Mouse (Mus musculus) cortical plate, adult 2 months (tissue): Measurements from ENCODE around the gene Sult4a1. TPM values are rescaled to one million over a fixed set of nuclear protein-coding genes. Genes with fewer than 3 reads are reported as not detected.

Source experiments
- H3K27ac ChIP-seq: fragments of 200-500 bp; 2 replicates; pipeline ENCODE4 v1.5.1; 2012; ENCODE audit warnings: low read length, control low read depth, inconsistent platforms; ENCODE audit not compliant: insufficient read depth
- H3K4me1 ChIP-seq: fragments of 200-500 bp; 2 replicates; pipeline ENCODE4 v1.6.1; 2011; ENCODE audit warnings: low read length; ENCODE audit not compliant: control insufficient read depth, insufficient read depth
- H3K4me3 ChIP-seq: fragments of 200-500 bp; 2 replicates; pipeline ENCODE4 v1.5.1; 2011; ENCODE audit warnings: mild to moderate bottlenecking, low read length, control low read depth; ENCODE audit not compliant: insufficient read depth
- CTCF ChIP-seq: fragments of 200-500 bp; IDR thresholded peaks from 2 replicates; pipeline ENCODE4 v1.5.1; 2011; ENCODE audit warnings: mild to moderate bottlenecking, control low read depth, low read length; ENCODE audit not compliant: insufficient read depth; ENCODE audit errors: extremely low read depth
- POLR2A ChIP-seq: fragments of 200-500 bp; IDR thresholded peaks from 2 replicates; pipeline ENCODE4 v1.6.1; 2011; ENCODE audit warnings: mild to moderate bottlenecking, low read length, control low read depth; ENCODE audit not compliant: insufficient read depth; ENCODE audit errors: extremely low read depth
- polyA plus RNA-seq: library from polyadenylated mRNA; depleted of rRNA; stranded (reverse); fragments of >200 nt; gene quantifications from 2 replicates; pipeline ENCODE4 v1.2.3, GENCODE M21; 2012; rRNA removed

Sult4a1 gene
- polyA plus RNA-seq, 1 experiment, result 441 TPM

DNA sequence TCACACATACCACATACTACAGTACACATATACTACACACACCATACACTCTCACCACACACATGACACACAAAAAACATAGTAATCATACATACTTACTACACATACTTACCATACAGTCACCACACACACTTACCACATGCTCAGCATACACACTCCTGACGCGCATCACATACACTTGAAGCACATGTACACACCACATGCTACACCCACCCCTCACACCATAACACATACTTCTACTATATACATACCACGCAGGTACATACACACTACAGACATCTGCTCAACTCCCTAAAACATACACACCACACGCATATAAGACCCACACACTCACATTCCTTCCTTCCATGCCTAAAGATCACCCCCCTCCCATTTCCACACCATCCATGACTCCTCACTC, 52.3 kb downstream of the Sult4a1 start:
- no peak overlapping the region for H3K27ac ChIP-seq
- TF ChIP-seq POLR2A (no peak), CTCF (no peak)
- no peak overlapping the region for H3K4me3 ChIP-seq
- H3K4me1 ChIP-seq, result peaks cover 7% of the 10 kb centered on the region; the same call in 1 of the 2 replicates

GRCm38 (mm10) chr15:84052390-84052789, 53.2 kb downstream of the Sult4a1 start:
- H3K4me3 ChIP-seq, result no peak overlapping the region
- no peak overlapping the region for H3K27ac ChIP-seq
- peaks cover 7% of the 10 kb centered on the region; the same call in 1 of the 2 replicates for H3K4me1 ChIP-seq
- TF ChIP-seq POLR2A (no peak), CTCF (no peak)

DNA sequence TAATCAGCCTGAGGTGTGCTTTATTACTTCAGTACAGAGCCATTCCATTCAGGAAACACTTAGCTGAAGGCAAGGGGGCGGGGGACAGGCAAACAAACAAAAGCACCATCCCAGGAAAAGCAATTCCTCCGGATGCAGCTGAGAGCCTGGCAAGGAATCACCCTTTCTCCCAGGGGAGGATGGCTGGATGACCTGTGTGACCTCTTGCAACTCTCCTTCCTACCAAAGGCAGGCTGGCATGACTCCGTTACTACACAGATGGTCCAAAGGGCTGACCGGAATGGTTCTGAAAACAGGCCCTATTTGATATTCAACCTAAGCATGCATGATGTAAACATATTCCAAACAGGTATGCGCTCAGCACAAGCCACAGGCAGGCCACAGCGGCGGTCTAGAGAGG, 56.0 kb downstream of the Sult4a1 start:
- no peak for TF ChIP-seq POLR2A
- TF ChIP-seq CTCF, result no peak
- Histone ChIP-seq H3K4me3 (no peak overlapping the region), H3K4me1 (peaks cover 6% of the 10 kb centered on the region; the same call in 1 of the 2 replicates), H3K27ac (no peak overlapping the region)

GRCm38 (mm10) chr15:84045562-84045961, 60.0 kb downstream of the Sult4a1 start:
- Histone ChIP-seq H3K27ac (no peak overlapping the region), H3K4me3 (no peak overlapping the region), H3K4me1 (no peaks in the 10 kb centered on the region)
- TF ChIP-seq POLR2A (no peak), CTCF (no peak)

- H3K4me3 ChIP-seq, result no peak overlapping the region
- no peaks in the 10 kb centered on the region for H3K4me1 ChIP-seq
- TF ChIP-seq POLR2A, result no peak
- TF ChIP-seq CTCF, result no peak
- no peak overlapping the region for H3K27ac ChIP-seq
These were observed 68.5 kb downstream of the Sult4a1 start for GRCm38 (mm10) chr15:84037067-84037466.

Other genes starting within 250 kb of the Sult4a1 start
- 10.9 and 11.0 TPM in 2 replicates for gene Efcab6, start 40.4 kb downstream of the Sult4a1 start, polyA plus RNA-seq
- not detected in 2 replicates for gene Pnpla5, start 17.4 kb upstream of the Sult4a1 start, polyA plus RNA-seq
- gene Pnpla3, start 62.1 kb upstream of the Sult4a1 start, polyA plus RNA-seq, result 20.4 and 26.2 TPM in 2 replicates
- 43.5 and 47.7 TPM in 2 replicates for gene Samm50, start 86.5 kb upstream of the Sult4a1 start, polyA plus RNA-seq
- 12.1 and 13.8 TPM in 2 replicates for gene Parvb, start 126.3 kb upstream of the Sult4a1 start, polyA plus RNA-seq
- gene Parvg, start 218.3 kb upstream of the Sult4a1 start, polyA plus RNA-seq, result 5.6 and 7.1 TPM in 2 replicates